Mouse (Mus musculus) inflammation-experienced regulatory T-cells, adult 6 months (primary cell): Measurements from ENCODE around the gene Cnksr3. TPM values are rescaled to one million over a fixed set of nuclear protein-coding genes. Genes with fewer than 3 reads are reported as not detected.

Experiments
- ATAC-seq: one replicate; pipeline ENCODE4 v1.8.0; 2017
- polyA plus RNA-seq, 3 experiments: library from polyadenylated mRNA; unstranded; fragments of 100-300 nt; shearing (Covaris generic); gene quantifications; one replicate each; pipeline ENCODE4 v1.2.1; 2017

Gene Cnksr3
- polyA plus RNA-seq, 3 experiments from 2014 or later: 0.36 to 4.3 (median 3.3) TPM

DNA sequence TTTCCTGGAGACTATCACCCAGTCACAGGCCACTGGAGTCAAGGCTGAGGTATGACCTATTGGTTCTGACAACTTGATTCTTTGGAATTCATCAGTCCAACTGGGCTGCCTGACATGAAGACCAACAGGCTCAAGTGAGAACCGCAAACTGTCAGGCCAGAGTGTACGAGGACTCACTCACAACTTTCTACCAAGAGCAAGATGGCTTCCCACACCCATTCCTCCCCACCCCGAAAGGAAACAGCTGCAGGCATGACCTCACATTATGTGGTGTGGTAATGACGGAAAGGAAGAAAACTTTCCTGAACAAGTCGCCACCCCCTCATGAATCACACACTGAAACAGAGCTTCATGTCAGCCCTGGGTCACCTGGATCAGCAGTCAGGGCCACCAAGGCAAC is 66.4 kb downstream of the Cnksr3 start:
- no peak for ATAC-seq

DNA sequence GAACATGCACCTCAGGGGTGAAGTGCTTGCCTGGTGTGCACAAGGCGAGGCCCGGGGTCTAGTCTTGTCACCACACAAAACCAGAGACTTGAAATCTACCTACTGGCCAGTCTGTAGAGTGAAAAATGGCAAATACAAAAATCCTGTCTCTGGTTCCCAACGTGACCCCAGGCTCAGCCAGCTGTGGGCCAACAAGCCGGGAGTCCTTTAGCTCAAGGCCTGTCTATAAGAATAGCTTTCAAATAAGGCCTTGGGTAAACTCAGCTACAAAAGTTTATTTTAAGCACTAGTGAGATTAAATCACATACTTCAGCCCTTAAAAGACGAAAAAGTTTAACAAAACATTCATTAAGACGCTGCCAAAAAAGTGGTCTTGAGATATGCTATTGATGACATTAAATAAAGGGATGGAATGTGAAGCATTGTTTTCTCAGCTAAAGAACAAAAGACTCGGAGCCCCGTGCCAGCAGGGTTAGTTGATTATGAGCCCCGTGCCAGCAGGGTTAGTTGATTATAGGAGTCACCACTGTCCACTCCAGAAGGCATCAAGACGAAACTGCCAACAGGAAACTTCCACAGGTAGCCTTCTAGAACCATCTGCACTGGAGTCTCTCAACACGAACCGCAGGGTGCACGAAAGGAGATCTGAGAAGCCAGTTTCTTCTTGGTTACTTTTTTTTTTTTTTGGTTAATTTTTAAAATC is 67.8 kb downstream of the Cnksr3 start:
- no peak for ATAC-seq

DNA sequence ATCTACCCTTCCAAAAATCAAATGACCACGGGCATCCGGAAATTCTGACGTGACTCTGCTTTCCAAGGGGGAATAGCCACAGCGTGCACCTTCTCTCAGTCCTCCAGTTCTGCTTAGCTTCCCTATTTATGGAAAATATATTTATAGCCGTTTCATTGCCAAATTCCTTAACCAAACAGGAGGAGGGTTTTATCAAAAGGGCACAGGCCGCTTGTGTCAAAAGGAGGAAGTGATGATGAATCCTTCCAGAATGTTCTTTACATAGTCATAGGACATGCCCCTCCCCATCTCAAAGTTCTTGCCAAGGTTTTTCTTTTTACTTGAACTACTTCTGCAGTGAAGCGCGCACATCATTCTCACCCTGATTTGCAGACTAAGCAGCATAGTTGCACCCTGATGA is 69.8 kb downstream of the Cnksr3 start:
- no peak for ATAC-seq

DNA sequence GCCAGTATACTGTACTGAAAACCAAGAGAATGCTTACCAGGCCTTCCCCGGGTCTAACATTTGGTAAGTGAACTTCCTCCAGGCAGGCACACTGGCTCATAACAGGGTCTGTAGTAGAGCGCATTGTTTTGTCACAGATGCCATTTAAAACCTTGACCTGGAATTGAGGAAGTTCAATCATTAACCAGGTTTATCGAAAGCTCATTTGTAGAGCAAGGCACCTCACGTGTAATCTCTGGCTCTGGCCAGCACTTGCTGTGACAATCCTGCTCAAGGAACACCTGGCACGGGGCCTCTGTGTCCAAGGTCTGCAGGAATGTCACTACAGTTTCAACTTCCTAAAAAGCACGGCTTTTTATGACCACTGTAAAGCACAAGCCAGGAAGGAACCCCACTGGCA is 71.8 kb downstream of the Cnksr3 start:
- no peak for ATAC-seq

DNA sequence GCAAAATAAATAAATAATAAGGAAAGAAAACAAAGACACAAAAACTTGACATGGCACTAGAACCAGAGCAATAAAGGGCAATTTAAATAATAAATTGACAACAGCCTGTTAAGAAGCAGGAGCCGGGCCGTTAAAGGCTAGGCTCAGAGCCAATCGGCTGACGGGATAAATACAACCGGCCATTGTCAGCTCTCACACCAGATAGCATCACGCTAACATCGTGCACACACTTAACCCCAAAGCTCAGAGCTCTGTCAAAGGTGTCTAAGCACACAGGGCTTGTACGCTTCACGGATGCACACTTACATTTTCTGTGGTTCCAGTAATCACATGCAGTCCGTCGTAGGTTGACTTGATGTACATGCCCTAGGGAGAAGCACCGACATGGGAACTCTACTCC is 74.0 kb downstream of the Cnksr3 start:
- no peak for ATAC-seq

DNA sequence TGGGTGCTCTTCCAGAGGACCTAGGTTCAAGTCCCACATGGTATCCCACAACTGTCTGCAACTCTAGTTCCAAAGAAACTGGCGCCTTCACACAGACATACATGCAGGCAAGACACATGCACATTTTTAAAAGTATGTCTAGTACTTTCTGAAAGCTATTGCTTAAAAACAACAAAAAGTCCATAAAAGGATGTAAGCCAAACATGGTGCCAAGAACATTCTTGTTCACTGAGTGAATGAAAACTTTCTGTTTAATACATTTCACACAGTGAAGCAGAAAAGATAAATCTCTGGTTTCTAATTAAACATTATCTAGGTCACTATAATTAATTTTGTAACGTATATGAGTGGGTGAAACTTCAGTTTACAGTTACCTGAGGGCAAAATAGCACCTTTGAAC is 76.3 kb downstream of the Cnksr3 start:
- ATAC-seq: no peak

DNA sequence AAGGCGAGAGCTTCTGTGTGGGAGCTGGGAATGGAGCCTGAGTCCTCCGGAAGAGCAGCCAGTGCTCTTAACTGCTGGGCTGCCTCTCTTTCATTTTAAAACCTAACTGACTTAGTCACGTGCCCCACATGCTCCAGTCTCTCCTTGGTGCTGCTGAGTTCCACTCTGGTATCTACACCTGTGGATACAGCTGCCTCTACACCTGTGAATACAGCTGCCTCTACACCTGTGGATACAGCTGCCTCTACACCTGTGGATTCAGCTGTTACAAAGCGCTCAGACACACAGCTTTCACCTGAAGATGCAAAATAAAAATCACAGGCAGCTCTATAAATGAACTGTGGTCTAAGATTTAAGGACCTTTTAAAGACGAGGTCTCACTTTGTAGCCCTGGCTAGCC is 79.0 kb downstream of the Cnksr3 start:
- ATAC-seq: no peak

DNA sequence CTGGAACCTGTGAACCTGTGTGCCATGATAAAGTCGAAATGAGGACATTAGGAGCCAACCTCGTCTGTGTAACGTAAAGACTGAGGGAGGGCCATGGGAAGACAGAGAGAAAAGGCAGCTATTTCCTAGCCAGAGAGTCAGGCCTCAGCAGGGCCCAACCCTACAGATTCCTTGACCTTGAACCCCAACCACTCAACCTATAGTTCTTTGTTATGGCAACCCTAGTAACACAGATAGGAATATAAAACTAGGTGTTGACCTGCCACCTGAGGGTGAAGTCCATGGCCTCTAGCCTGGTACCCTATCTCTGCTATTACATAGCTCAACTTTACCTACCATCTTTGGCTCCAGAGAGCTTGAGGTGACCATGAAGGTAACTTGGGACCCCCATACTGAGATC is 80.6 kb downstream of the Cnksr3 start:
- ATAC-seq: no peak

DNA sequence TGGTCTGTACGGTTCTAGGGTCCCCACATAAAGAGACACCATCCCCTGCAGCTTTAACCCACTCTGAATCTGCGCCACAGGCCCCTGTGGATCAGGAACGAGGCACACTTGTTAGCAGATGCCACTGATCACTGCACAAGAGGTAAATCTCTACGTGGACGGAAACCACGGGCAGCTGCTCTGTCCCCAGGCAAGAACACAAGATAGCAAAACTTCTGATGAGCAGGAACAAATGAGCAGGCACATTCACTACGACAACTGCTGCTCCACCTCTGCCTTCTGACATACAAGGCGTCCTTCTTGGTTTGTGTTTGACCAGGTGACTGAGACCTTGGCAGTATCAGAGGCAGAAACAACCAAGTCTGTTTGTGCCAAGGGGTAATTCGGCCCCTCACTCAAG is 84.2 kb downstream of the Cnksr3 start:
- no peak for ATAC-seq

DNA sequence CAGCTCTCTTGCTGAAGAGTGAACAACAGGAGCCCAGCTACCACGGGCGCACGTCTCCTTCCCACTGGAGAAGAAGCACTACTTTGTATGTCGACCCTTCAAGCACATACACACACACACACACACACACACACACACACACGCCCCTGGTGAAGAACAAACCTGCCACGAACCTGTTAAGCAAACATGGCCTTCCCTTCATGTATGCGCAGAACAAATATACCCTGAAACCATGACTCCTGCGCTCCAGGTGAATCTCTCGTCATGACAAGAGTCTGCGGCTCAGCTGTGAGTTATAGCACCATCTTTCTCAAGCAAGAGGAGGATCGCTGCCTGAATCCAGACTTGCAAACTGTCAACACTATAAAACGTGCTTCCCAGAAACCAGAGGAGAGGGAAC is 85.2 kb downstream of the Cnksr3 start:
- ATAC-seq: no peak

DNA sequence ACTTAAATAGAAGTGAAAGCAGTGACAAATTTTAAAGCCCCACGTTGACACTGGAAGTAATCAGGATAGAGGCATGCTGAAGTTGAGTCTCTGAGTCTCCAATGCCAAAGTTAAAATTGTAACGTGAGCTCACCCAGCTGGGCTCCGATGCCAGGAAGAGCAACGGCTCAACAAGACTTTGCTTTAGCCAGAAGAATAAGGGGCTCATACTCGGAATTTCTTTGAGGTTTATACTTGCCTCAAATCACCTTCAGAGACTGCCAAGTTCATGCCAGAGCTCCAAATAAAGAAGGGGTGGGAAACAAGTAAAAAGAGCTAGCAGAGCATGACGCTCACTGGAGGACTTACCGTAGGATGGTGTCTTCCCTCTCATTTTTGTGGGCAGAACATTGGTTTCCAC is 85.8 kb downstream of the Cnksr3 start:
- ATAC-seq: no peak

DNA sequence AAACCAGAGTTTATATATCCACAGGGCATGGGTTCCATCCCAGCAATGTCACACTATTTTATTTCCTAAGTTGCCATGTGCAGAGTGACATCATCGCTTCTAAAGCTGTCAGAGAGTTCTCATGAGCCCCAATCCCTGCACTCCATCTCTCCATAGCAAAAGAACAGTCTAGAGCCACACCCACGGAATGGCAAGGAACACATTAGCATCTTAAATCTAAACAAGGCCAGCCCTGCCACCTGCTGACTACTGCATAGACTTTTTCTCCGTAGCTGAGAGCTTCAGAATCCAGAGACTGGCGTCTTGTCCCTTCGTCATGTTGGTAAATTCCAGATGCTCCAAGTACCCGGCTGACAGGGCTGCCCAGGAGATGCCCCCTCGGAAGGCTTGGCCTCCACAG is 87.0 kb downstream of the Cnksr3 start:
- no peak for ATAC-seq

DNA sequence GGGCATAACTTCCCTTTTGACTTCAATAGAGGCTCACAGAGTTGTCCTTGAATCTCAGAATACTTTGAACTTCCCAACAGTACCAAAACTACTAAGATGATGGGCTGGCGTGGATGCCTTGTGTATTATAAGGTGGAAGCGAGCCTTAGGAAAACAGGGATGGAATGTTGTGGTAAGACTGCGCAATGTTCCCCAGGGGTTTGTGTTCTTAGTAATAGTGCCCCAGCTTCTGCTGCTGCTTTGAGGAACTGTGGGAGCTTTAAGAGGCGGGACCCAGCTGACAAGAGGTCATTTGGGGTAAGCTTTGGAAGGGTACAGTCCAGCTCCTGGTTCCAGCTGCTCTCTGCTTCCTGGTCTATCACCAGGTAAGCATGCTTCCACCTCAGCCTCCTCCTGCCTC is 89.7 kb downstream of the Cnksr3 start:
- no peak for ATAC-seq

DNA sequence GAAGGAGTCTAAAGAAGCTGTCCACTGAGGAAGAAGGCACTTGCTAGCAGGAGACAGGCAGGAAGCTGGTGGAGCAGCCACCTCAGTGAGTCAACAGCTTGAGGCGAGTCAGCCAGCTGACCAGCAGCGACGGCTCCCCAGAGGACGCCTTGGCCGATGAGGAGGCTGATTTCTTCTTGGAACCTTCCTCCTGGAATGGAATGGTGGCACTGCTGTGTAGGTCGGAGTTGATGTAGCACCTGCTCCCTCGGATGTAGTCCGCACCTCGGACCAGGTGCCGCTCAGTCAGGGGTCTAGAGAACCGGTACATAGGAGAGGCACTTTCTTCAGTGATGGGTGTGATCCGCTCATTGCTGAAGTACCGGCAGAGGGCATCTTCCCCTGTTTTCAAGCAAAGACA is 91.8 kb downstream of the Cnksr3 start:
- no peak for ATAC-seq

DNA sequence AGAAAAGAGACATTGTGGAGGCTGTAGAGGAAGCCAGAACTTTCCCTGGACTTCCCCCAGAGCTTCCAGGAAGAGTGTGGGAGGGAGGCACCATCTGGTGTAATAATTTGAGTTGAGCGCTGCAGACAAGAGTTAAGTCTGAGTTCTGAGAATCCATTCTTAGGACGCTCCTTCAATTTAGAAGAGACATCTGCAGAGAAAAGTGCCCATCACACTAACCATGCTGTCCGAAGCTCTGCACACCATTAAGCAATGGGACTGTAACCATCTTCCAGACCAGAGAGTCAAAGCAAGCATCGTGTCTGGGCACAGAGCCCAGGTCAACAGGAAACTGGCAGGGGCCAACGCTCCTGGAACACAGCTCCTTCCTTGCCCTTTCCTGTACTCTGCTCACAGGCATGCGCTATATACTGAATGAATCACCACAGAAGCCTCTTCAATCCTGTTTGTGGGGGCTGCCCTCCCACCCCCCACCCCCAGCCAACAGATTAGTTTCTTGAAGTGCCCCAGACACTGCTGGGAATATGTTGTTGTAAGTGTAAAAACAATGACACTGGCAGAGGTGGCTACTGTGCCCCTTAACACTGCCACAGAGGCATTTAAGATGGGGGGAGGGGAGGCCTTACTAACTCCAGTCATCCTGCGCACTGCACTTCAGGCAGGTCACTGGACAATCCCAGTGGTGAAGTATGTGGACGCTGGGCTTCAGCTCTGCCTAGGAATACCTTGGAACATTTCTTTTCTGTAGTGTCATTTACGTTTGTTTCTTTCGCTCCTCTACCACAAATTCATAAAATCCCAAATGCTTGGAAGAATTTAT is 93.6 kb downstream of the Cnksr3 start:
- ATAC-seq: peak; percentile 69

DNA sequence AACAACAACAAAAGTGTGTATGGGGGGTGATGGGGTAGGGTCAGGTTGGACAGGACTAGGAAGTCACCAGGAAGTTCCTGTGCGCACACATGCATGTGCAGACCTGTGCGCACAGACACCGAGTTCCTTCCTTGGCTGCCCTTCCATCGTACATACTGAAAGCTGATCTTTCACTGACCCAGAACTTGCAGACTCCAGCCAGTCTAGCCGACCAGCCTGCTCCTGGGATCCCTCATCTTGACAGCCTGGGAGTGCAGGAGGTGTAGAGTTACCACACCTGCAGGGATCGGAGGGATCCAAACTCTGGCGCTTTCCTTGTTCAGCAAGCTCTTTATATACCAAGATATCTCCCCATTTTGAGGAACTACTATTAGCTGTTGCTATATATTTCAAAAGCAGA is 94.3 kb downstream of the Cnksr3 start:
- no peak for ATAC-seq

DNA sequence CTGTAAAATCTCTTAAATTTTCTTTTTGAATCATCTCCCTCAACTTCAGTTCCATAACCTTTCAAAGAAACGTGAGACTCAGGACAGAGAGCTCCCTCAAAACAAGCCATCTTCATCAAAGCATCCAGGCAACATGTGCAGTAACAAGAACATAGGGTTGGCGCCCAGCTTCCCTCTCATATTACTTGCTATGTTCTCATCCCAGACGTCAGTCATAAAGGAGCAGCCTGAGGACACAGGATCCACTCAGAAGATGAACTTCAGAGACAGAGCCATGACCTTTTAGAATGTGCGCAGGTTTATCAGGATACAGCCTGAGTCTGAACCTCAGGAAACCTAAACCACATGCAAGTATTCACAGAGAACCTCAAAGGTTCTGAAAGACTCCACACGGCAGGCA is 97.2 kb downstream of the Cnksr3 start:
- no peak for ATAC-seq

DNA sequence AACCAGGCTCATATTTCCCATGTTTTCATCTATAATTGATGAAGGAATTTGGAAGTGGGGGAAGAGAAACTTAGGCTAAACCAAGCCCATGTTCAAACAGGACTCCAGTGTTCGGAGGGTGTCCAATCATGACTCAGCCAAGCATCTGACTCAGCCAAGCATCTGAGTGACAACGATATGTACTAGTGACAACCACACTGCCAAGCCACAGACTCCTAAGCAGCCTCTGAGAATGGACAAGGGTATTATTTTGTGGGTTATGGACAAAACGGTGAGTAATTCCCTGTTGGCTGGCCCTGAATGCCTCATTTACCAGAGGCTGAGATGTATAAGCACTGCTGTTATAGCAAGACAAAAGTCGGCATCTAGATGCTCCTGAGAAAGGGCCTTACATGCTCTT is 98.3 kb downstream of the Cnksr3 start:
- ATAC-seq: no peak

DNA sequence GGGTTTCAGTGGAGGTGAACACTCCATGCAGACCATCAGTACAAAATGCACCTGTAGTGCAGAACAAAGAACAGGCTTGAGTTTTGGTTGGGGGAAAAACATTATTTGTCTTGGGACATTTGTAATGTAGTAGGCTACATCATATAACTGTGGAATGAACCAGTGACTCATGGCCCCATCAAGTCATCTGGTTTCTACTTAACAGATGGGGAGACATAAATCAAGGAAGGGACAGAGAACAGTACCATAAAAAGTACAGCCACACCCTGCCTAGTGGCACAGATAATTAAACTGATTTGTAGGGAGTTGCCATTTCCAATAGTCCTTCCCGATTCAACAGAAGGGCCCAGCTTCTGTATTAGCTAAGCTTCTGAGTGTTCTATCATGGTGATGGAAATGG is 98.9 kb downstream of the Cnksr3 start:
- ATAC-seq: no peak

DNA sequence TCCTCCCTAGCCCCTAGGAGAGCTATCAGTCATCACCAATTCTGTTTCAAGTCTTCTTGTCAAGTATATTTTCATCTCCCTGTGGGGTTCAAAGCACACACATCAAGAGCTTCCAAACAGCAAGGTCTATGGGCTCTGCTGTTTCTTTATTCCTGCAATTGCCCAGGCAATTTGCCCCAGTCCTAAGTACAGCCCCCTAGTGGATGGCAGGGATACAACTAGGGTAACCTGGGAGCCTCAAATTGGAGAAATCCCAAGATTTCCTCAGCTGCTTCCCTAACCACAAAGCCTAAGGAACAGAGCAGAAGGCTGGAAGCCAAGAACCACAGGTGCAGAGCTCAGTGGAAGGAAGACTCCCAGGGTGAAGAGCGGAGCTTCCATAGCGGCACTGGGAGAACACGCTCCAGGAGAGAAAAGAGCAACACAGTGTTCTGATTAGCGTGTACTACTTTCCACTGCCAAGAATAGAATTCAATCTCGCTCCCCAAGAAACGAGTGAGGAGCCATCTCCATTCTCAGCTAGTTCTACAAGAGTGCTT is 100.5 kb downstream of the Cnksr3 start:
- ATAC-seq: no peak

DNA sequence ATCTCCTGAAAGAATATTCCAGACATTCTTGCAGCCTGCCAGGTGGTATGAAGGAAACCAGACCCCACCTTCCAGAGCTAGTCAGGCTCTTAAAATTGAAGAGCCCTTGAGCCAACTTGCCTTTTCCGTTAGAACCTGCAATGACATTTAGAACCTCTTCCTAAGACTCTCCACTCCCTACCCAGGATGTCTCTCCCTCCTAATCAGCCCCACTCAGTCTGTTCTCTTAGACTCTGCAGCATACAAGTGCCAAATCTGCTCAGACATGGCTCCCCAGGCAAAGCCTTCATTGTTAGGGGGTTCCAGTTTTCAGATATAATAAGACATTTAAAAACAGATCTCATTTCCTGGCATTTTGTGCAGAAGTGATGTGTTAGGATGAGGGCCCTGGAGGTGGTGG is 108.2 kb downstream of the Cnksr3 start:
- no peak for ATAC-seq

DNA sequence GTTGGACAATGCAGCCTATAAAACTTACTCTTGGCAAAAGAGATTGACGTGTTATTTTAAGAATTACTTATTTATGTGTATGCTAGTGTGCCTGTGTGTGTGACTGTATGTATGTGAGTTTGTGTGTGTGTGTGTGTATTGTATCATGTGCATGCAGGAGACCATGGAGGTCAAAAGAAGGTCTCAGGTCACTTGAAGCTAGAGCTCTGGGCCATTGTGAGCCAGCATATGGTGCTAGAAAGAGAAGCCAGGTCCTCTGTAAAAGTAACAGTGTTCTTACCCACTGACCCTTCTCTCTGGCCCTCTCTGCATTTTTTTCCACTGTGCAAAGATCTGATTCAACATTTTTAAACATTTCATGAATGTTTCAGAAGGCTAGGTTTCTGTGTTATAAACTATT is 134.1 kb downstream of the Cnksr3 start:
- ATAC-seq: no peak

DNA sequence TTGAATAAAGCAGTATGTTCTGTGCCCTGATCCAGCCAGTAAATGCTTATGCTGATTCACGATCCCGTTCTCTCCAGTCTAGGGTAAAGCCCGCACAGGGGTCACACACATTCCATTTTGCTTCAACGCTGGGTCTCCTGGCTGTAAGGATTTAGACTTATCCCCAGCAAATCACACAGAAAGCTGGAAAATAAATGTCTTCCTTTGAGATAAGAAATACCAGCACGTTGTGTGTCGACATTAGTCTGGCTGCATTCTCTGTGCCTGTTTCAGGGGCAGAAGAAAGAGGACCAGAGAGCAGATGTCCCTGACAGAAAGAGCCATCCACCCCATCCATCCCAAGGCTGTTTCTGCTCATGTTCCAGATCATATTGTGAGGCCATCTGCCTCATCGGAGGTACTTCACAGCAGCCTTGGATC is 134.6 kb downstream of the Cnksr3 start:
- ATAC-seq: no peak

DNA sequence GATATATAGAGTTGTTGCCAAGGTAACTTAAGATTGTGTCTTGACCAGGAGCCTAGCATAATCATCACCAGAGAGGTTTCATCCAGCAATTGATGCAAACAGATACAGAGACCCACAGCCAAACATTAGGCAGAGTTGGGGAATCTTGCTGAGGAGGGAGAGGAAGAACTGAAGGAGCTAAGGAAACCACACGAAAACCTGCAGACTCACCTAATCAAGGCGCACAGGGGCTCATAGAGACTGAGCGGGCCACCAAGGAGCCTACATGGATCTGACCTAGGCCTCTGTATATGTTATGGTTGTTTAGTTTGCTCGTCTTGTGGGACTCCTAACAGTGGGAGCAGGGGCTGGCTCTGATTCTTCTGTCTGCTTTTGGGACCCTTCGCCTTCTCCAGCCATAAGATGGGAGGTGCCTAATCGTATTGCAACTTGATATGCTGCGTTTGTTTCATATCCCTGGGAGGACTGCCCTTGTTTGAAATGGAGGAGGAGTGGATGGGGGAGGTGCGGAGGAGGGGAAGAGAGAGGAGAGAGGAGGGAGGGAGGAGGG is 135.3 kb downstream of the Cnksr3 start:
- ATAC-seq: no peak
